Mouse (Mus musculus): ENCODE measurements around the gene Chpf. TPM values are rescaled to one million over a fixed set of nuclear protein-coding genes. Genes with fewer than 3 reads are reported as not detected.
A peak's percentile ranks its signal among the peaks of the same experiment; 100 is the strongest.

The Chpf gene
- total RNA-seq, 2 experiments from 2014 or later = 25.5 to 26.8 TPM

DNA sequence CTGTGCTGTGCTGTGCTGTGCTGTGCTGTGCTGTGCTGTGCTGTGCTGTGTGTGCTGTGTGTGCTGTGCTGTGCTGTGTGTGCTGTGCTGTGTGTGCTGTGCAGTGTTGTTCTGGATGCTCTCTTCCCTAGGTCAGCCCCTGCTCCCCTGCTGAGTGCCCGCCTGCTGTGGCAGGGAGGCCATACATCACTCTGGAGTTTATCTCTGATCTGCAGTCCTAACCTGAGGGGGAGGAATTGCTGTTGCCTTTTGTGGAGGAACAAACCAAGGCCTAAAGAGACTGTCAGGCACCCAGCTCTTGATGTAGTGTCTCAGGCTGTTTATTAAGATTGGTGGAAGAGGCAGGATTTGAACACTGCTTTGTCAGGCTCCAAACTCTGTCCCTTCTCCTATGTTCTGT is 16.5 kb downstream of the Chpf start:
- no peak for DNase-seq
- intact Hi-C loops (cut with DNase I) = no loop called here

- intact Hi-C loops (cut with DNase I) = no loop called here
- no peak for DNase-seq
These were observed 18.8 kb downstream of the Chpf start for GRCm38 (mm10) chr1:75460297-75460696.

DNA sequence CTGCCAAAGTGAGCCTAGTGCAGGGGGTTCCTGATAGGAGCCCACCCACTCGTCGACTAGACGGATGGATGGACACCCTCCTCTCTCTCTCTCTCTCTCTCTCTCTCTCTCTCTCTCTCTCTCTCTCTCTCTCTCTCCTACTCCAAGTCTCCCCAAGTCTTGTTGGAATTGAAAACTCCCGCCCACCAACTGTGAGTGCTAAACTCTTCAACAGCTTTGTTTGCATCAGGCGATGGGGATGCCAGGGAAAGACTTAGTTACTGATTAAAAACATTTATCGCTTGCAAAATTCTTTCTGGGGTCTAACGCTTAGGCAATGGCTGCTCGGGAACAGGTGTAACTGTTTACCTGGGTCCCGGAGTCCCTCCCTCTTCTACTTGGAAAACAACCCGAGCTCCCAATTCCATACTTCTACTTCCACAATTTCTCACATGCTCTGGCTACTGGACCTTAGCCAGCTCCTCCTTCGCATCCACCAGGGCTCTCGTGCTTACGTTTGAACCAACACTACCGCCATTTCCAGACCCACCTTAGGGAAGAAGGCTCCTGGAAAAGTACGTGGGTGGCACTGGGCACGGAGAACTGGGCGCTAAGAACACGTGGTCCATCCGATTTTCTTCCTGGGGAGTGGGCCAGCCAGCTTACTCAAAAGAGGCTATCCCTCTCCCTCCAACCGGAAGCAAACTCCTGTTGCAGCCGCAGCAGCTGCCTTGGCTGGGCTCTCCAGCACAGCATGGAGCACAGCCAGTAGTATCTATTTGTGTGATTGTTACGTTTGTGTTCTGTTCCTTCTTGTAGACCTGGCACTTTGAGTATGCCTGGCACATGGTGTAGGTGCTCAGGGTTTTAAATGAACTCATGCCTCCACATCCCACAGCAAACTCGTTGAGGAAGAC is 20.1 kb downstream of the Chpf start:
- peak in 1 of 2 experiments; percentile 40 for DNase-seq
- intact Hi-C loops (cut with DNase I) = no loop called here

DNA sequence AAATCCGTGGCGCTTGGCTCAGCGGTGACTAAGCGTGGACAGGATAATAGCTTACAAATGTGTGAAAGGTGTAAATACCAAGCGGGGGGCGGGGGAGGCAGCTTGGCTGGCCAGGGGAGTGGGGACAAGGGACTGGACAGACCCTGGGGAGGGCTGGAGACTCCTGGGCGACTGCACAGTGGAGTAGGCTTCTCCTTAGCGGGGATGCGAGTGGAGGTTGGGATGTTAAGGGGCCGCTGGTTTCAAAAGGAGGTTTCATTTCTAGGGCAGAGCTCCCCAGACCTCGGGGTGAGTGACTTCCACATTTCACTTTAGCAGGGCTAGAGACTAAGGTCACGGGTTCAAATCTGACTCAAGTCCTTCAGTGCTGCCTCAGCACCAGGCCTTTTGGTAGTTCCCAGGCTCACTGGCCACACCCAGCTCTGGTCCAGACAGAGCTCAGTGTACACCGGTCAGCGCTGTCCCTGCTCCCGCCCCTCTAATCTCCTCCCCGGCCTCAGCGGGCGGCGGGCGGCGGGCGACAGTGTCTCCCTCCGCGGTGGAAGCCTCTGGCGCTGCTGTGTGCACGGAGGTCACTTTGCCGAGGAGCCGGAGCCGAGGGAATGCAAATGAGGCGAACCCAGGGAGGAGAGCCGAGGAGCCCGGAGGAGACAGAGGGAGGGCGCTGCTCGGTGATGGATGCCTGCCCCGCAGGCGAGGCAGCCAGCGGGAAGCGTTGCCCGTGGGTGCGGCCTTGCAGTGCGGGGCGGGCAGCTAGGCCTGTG is 20.9 kb downstream of the Chpf start:
- peak; percentile 43 to 65 for DNase-seq
- intact Hi-C loops (cut with DNase I) = no loop called here

GRCm38 (mm10) chr1:75457710-75458024 is 21.4 kb downstream of the Chpf start:
- no peak for DNase-seq
- intact Hi-C loops (cut with DNase I) = no loop called here

GRCm38 (mm10) chr1:75456746-75457564 is 22.2 kb downstream of the Chpf start:
- intact Hi-C loops (cut with DNase I) = no loop called here
- DNase-seq = no peak

- intact Hi-C loops (cut with DNase I) = no loop called here
- DNase-seq = no peak
These were observed 23.2 kb downstream of the Chpf start for GRCm38 (mm10) chr1:75455948-75456347.

- intact Hi-C loops (cut with DNase I) = no loop called here
- DNase-seq = no peak
These were observed 23.7 kb downstream of the Chpf start for GRCm38 (mm10) chr1:75455433-75455832.

DNA sequence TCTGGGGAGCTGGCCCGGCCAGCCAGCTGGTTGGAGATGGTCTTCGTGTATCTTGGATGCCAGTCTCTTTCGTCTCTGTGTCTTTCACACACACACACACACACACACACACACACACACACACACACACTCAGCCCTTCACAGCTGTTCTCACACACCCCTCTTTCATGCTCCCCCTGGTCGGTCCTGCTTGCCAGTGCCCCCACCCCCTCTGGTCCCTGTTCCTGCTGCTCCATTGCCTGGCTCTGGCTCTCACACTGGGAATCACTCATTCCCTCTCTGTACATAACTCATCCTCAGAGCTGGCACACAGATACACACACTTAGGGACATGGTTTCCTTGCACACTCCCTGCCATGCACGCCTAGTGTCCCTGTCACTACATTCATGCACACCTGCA is 27.2 kb downstream of the Chpf start:
- intact Hi-C loops (cut with DNase I) = no loop called here
- DNase-seq = no peak

DNA sequence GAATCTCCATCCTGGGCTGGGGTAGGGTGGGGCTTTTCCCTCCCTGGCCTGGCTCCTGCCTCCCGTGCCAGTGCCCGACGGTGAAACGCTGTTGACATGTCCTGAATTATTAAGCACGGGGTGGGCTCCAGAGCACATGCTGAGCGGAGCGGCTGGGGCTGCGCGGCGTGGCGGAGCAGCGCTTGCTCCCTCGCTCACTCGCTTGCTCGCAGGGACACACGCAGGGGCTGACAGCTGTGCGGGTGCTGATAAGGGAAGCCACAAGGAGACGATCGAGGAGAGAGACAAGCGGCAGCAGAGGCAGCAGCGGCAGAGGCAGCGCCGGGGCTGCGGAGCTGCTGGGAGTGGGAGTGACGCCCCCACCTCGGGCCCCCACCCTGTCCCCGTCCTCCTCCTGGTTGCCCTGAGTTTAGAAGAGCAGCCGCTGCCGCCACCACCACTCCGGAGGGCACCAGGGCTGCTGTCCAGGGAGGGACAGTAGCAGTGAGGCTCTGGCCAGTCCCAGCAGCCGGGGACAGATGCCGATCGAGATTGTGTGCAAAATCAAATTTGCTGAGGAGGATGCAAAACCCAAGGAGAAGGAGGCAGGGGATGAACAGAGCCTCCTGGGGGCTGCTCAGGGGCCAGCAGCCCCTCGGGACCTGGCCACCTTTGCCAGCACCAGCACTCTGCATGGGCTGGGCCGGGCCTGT is 28.6 kb downstream of the Chpf start, which contains the start of gene Asic4:
Asic4 (plus strand) TSS at position 123 of the 692 bp plus-strand sequence.
- intact Hi-C loops (cut with DNase I) = no loop called here
- DNase-seq = no peak

DNA sequence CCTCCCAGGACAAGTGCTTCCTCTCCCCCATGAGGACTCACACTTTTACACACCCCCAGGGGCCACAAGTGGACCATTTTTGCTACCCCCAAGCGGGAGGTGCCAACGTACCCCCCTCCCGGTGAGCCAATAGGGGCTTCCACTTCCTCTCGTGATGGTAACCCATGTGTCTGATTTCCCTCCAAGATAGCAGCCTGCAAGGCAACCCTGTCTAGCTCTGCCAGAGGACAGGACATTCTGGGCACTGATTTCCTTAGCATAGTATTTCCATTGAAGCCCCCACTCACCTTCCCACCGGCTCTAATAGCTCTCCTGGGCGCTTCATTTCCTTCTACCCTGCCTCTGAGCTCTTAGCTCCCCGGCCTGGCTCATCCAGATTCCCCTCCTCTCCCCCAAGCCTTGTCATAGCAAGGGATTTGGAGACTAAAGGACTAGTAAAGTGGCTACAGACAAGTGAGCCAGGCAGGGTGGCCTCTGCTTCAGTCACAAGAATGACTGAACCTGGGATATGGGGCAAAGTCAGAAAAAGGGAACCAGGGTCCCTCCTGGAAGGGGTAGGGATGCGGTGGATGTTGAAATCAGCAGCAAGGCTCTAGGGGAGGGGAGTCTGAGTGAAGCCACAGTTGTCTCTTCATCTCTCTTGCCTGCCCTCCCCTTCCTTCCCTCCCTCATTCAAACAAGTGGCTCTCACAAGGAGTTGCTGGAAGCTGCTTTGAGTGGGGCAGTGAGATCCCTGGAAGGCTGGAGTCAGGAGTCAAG is 29.6 kb downstream of the Chpf start:
- DNase-seq = no peak
- intact Hi-C loops (cut with DNase I) = no loop called here

DNA sequence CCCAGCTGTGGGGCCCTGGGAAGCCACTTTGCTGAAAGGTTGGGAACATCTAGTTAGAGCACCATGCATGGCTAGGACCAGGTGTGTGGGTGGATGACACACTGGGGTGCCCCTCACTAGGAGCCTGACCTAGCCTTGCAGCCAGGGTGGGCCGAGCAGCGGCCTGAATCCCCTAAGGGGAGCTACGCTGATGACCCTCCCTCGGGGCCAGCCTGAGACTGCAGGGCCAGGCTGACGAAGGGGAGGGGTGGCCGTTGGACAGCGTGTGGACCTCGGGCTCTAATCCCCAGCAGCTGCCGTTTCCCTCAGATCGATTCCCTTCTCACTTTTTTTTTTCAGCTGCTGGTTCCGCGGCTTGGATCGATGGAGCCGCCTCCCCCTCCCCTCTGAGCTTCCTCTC is 30.2 kb downstream of the Chpf start:
- intact Hi-C loops (cut with DNase I) = no loop called here
- DNase-seq = no peak

DNA sequence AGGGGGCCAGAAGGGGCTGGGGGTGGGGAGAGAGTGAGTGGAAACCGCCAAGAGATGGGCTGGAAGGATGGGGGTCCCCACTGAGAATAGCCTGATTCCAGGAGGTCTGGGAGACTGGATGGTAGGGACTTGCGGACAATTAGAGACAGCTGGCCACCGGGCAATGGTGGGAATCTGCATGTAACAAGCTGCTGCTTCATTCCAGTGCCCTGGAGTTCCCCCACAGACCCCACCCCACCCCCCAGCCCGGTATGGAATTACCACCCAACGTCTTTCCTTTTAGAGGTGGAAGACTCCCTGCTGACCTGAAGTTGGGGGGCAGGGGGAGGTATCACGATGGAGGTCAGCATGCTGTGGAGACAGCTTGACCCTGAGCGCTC is 31.1 kb downstream of the Chpf start:
- intact Hi-C loops (cut with DNase I) = no loop called here
- no peak for DNase-seq

- intact Hi-C loops (cut with DNase I) = no loop called here
These were observed 31.6 kb downstream of the Chpf start for GRCm38 (mm10) chr1:75447265-75448051.

GRCm38 (mm10) chr1:75446656-75447055 is 32.5 kb downstream of the Chpf start:
- intact Hi-C loops (cut with DNase I) = loop anchor here (1.0 kb wide), 1 partner anchor 21 kb away; no protein-coding TSS in a partner anchor
- DNase-seq = no peak

More at GRCm38 (mm10) chr1:75447265-75448051, 31.6 kb downstream of the Chpf start:
- no peak for DNase-seq

- DNase-seq = peak; percentile 78 to 83
- intact Hi-C loops (cut with DNase I) = loop anchor here (1.0 kb wide), 2 partner anchors 21 to 113 kb away; no protein-coding TSS in a partner anchor
These were observed 33.1 kb downstream of the Chpf start for GRCm38 (mm10) chr1:75445751-75446611.

- intact Hi-C loops (cut with DNase I) = loop anchor here (1.0 kb wide), 1 partner anchor 114 kb away; no protein-coding TSS in a partner anchor
- no peak for DNase-seq
These were observed 33.9 kb downstream of the Chpf start for GRCm38 (mm10) chr1:75445141-75445701.

All from heart, postnatal 36 days (tissue).